Mouse (Mus musculus): ENCODE results near the gene Ky. TPM values are rescaled to one million over a fixed set of nuclear protein-coding genes. Genes with fewer than 3 reads are reported as not detected.

The Ky gene
- polyA plus RNA-seq, 1 experiment from 2014 or later = 0.18 TPM

DNA sequence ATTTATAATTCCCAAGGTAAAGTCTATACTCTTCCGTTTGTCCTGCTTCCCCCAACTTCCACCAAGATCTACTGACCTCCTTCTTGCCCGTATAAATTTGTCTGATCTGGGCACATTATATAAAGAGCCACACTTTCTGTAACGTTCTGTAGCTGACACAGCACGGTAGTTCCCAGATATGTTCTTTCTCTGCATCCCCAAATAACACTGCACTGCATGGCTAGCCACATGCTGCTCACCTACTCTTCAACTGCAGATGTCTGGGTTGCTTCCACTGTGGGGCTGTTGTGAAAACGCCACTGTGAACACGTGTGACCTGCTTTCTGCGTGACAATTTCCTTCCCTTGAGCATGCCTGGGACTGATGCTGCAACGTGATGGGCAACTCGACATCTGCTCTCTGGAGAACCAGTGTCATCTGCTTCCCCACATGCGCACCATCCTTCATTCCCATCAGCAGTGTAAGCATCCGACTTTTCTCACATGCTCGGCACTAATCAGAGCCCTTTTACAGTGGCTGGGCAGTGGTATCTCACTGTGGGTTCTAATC lies 76.4 kb downstream of the Ky start:
- Histone ChIP-seq H3K36me3 (ENCODE audit: poor library complexity, severe bottlenecking) (peaks cover 25% of the 10 kb centered on the region), H3K9ac (no peak overlapping the region), H3K9me3 (replicated peaks) (no peaks in the 10 kb centered on the region), H3K27ac (no peak overlapping the region), H3K4me2 (no peak overlapping the region), H3K4me3 (no peak overlapping the region), H3K4me1 (no peaks in the 10 kb centered on the region), H3K27me3 (no peaks in the 10 kb centered on the region)
- ATAC-seq = no peak
- 87% methylated on average over 12 of the region's 12 CpGs for WGBS

DNA sequence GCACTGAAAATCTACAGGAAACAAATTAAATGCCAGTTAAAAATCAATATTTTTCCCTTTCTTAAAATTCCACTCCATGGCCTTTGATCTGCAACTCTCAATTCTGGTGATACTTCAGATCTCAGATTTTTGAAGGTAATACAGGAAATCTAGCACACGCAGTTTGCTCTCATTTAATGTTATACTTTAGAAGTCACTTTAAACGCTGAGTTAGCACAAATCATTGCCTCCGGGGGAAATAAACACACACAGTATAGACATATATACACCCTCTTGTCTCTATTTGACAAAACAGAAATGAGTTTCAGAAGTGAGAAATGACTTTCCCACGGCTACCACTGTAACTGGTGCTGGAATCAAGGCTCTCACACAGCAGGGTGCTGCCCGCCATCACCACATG lies 81.8 kb downstream of the Ky start:
- Histone ChIP-seq H3K9me3 (replicated peaks) (no peaks in the 10 kb centered on the region), H3K27ac (no peak overlapping the region), H3K4me3 (no peak overlapping the region), H3K9ac (no peak overlapping the region), H3K4me1 (no peaks in the 10 kb centered on the region), H3K4me2 (no peak overlapping the region), H3K27me3 (no peaks in the 10 kb centered on the region), H3K36me3 (ENCODE audit: poor library complexity, severe bottlenecking) (peaks cover 45% of the 10 kb centered on the region)
- 82% methylated on average over 5 of the region's 5 CpGs for WGBS
- no peak for ATAC-seq

DNA sequence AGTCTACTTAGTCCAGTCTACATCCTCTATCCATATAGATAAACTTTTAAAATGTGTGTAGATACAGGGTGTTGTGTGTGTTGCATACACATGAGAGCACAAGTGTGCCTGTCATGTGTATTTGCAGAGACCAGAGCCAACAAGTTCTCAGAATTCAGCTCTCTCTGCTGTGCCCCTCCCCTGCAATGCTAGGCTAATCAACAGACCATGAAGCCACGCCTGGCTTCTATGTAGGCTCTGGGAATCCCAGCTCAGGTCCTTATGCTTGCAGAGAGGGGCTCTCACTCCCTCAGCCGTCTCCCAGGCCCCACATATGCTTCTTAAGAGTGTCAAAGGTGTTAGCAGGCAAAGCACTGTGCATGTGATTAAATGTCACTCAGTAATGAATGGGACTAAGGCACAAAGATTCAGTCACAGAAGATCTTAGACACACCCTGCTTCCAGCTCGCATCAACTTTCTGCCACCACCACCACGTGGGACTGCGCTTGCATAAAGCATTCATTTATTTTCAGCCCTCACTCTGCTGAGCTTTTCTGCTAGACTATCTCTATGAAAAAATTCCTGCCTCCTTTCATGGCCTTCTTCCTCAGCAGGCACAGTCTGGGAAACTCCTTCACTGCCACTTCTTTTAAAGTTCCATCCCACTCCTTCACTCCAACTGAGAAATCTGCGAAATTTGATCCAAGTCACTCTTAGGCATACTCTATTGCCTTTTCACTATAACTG lies 89.3 kb downstream of the Ky start:
- Histone ChIP-seq H3K27ac (no peak overlapping the region), H3K36me3 (ENCODE audit: poor library complexity, severe bottlenecking) (peaks cover 48% of the 10 kb centered on the region), H3K4me3 (no peak overlapping the region), H3K27me3 (no peaks in the 10 kb centered on the region), H3K4me1 (no peaks in the 10 kb centered on the region), H3K4me2 (no peak overlapping the region), H3K9ac (no peak overlapping the region), H3K9me3 (replicated peaks) (no peaks in the 10 kb centered on the region)
- ATAC-seq = no peak
- WGBS = 43% methylated on average over 6 of the region's 6 CpGs

Other genes with a start within 250 kb of the Ky start
- 23.0 and 29.4 TPM in 2 replicates for gene Ephb1, start 151.1 kb upstream of the Ky start, polyA plus RNA-seq (2015; fragmentation: Nextera tagmentation; extraction: Ambion mirVana)
- 191 and 222 TPM in 2 replicates for gene Anapc13, start 120.5 kb downstream of the Ky start, polyA plus RNA-seq (2015; fragmentation: Nextera tagmentation; extraction: Ambion mirVana)
- 55.4 and 57.9 TPM in 2 replicates for gene Cep63, start 120.8 kb downstream of the Ky start, polyA plus RNA-seq (2015; fragmentation: Nextera tagmentation; extraction: Ambion mirVana)
- gene Amotl2, start 210.9 kb downstream of the Ky start, polyA plus RNA-seq (2015; fragmentation: Nextera tagmentation; extraction: Ambion mirVana) = 46.9 and 55.3 TPM in 2 replicates